Mouse (Mus musculus): ENCODE results near the gene Matk.
A peak's percentile ranks its signal among the peaks of the same experiment; 100 is the strongest.

- TF ChIP-seq POLR2A (IDR thresholded peaks at IDR 0.05; ENCODE audit: insufficient read length, low read depth), result no peak
- no peak for TF ChIP-seq E2F4 (IDR thresholded peaks at IDR 0.05; ENCODE audit: insufficient read depth)
- TF ChIP-seq MYOD1 (IDR thresholded peaks at IDR 0.05; ENCODE audit: control insufficient read depth in 1 of 3, insufficient read length in 2 of 3, low read depth in 2 of 3), result peak in 2 of 3 experiments; percentile 56 to 76
These were observed 14.1 kb upstream of the Matk start for GRCm38 (mm10) chr10:81238618-81239017.
